In the genomic region with DNA sequence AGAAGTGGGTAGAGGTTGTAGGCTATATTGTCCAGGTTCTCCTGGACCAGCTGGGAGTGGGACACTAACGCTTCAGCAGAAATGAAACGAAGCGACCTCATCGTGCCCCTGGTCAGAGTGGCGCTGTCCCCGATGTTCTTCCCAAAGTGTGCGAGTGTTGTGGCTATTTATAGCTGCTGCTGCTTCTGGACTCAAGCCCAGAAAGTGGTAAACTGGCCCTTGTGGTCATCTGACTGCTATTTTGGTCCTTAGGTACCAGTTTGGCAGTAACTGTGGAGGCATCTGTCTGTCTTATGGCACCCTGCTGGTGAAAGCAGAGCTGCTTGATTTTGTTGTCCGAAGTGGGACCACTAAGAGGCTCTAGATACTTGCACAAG, we compare ENCODE assay signal across 9 mouse cellular contexts. TPM values are rescaled to one million over a fixed set of nuclear protein-coding genes. Genes with fewer than 3 reads are reported as not detected.
A peak's percentile ranks its signal among the peaks of the same experiment; 100 is the strongest.
DNase-seq lines count a peak whose midpoint lies in the region; ATAC-seq lines count a peak whose summit lies in the region.
"Had no signal": no experiment of that assay in that cellular context is flagged by ENCODE, and none has a peak within 500 bp of the region (broad histone marks: within the 10 kb centered on the region; RNA-seq: fewer than 3 reads in every experiment).

TSS of gene Lrrc14b (minus strand) at position 147 of the 377 bp plus-strand sequence.

- DNase-seq in MN1 (ENCODE audit: low spot score) (peak; percentile 60), adipocyte (ENCODE audit: low spot score) (peak; percentile 86)
- peak; percentile 41 for DNase-seq in gastrocnemius, postnatal 10 days
- DNase-seq in spleen, postnatal 4 days (ENCODE audit: low spot score in 2 of 2): no peak
- DNase-seq in ovary, postnatal 10 days (ENCODE audit: low spot score): no peak
- DNase-seq: liver, embryonic 13.5 days had no signal

- no peaks in the 10 kb centered on the region for H3K9me3 ChIP-seq in kidney, embryonic 16.5 days (ENCODE audit: low read length)
- no peaks in the 10 kb centered on the region for H3K9me3 ChIP-seq in intestine, embryonic 15.5 days
- H3K9me3 ChIP-seq: liver, embryonic 13.5 days had no signal

- 0 out of 2 replicates have a peak, but pooled peaks have one; percentile 14 for ATAC-seq in kidney, embryonic 16.5 days (ENCODE audit: low FRiP score, low TSS enrichment)
- no peak for ATAC-seq in intestine, embryonic 15.5 days

- no peak within 1 kb of the TSS for H3K4me2 ChIP-seq in kidney, embryonic 16.5 days (replicated peaks; ENCODE audit: low read depth, low read length)
- H3K4me2 ChIP-seq in intestine, embryonic 15.5 days (replicated peaks): no peak within 1 kb of the TSS
- H3K4me2 ChIP-seq: liver, embryonic 13.5 days had no signal

- H3K9ac ChIP-seq in kidney, embryonic 16.5 days (replicated peaks; ENCODE audit: low read length): no peak within 1 kb of the TSS
- no peak within 1 kb of the TSS for H3K9ac ChIP-seq in intestine, embryonic 15.5 days
- H3K9ac ChIP-seq: liver, embryonic 13.5 days had no signal

- H3K27me3 ChIP-seq in kidney, embryonic 16.5 days (ENCODE audit: insufficient read depth, low read length): no peaks in the 10 kb centered on the region
- no peaks in the 10 kb centered on the region for H3K27me3 ChIP-seq in intestine, embryonic 15.5 days (replicated peaks)
- H3K27me3 ChIP-seq: liver, embryonic 13.5 days had no signal

- 71% methylated on average over 8 of the region's 8 CpGs for WGBS in kidney, embryonic 16.5 days
- 62% methylated on average over 8 of the region's 8 CpGs for WGBS in intestine, embryonic 15.5 days

- H3K27ac ChIP-seq in kidney, embryonic 16.5 days (ENCODE audit: low read length): no peak within 1 kb of the TSS
- no peak within 1 kb of the TSS for H3K27ac ChIP-seq in intestine, embryonic 15.5 days
- H3K27ac ChIP-seq: liver, embryonic 13.5 days had no signal

- no peaks in the 10 kb centered on the region for H3K4me1 ChIP-seq in kidney, embryonic 16.5 days (ENCODE audit: insufficient read depth, low read length)
- no peaks in the 10 kb centered on the region for H3K4me1 ChIP-seq in intestine, embryonic 15.5 days (replicated peaks)

- peaks cover 28% of the 10 kb centered on the region for H3K36me3 ChIP-seq in kidney, embryonic 16.5 days (ENCODE audit: insufficient read depth, low read length)
- H3K36me3 ChIP-seq in intestine, embryonic 15.5 days: peaks cover 9% of the 10 kb centered on the region; the same call in 1 of the 2 replicates

- no peak within 1 kb of the TSS for H3K4me3 ChIP-seq in kidney, embryonic 16.5 days (ENCODE audit: low read length)
- no peak within 1 kb of the TSS for H3K4me3 ChIP-seq in intestine, embryonic 15.5 days (replicated peaks)
- H3K4me3 ChIP-seq: liver, embryonic 13.5 days had no signal

RNA-seq across cellular contexts. Expression of gene Lrrc14b, which starts in this region (rescaled TPM):
- 10 to 100 TPM; 40.0 to 46.7 TPM for total RNA-seq in gastrocnemius, postnatal 10 days (2021)
- polyA plus RNA-seq in kidney, embryonic 16.5 days (2015; fragmentation: Nextera tagmentation; extraction: Ambion mirVana): not detected in 2 replicates
- not detected in 2 replicates for polyA plus RNA-seq in intestine, embryonic 15.5 days (2015; fragmentation: Nextera tagmentation; extraction: Ambion mirVana)
- polyA plus RNA-seq: liver, embryonic 13.5 days; stomach, embryonic 16.5 days had no signal

Comparison
In these comparisons a context has a peak if more than half of its experiments do, and no peak if none do; other contexts are left out.
1. Peak in ATAC-seq in kidney, embryonic 16.5 days; RNA of the gene not detected or under 1 TPM.
2. DNase-seq: peak in MN1 (single experiment), adipocyte (single experiment) and gastrocnemius, postnatal 10 days (single experiment); none in spleen, postnatal 4 days (0 of 2) and ovary, postnatal 10 days (single experiment).